Mouse (Mus musculus) testis, adult 2 months (tissue): ENCODE results near the gene Meis1.

Experiments used
- CTCF ChIP-seq: fragments of 200-500 bp; IDR thresholded peaks from 2 replicates; pipeline ENCODE4 v1.5.1; 2012; ENCODE audit warnings: low read depth, mild to moderate bottlenecking, inconsistent platforms, low read length, moderate library complexity; ENCODE audit not compliant: control insufficient read depth, insufficient read depth, insufficient replicate concordance
- POLR2A ChIP-seq: fragments of 200-500 bp; IDR thresholded peaks from 2 replicates; pipeline ENCODE4 v1.6.1; 2012; ENCODE audit warnings: low read depth, mild to moderate bottlenecking, inconsistent platforms, low read length, moderate library complexity; ENCODE audit not compliant: control insufficient read depth

DNA sequence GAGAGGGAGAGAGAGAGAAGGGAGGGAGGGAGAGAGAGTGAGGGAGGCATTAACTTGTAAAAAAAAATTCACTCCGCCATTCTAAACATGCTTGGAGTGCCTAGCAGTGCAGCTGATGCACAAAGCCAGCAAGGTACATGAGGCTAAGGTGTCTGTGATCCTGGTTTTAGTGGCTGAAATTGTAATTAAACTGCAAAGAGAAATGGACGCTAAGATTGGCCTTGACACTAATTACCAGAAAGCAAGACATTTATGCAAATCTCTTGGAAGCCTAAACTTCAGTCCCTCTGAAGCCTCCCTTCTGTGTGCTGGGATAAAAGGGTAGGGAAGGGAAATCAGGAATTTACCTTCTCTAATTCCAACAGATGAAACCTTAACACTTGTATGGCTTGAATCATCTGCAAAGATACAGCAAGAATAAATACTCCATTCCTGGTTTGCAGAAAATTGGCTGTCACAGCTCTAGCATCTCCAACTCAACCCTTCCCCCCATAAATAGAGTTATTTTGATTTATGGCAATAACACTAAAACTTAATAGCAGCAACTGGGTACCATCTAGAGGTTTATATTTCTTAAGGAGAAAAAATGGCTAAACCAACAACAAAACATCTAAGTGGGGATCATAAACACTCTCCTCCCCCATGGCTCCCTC, 6.2 kb downstream of the Meis1 start:
- TF ChIP-seq POLR2A (no peak), CTCF (no peak)
